Mouse (Mus musculus) v-Abl transformed pro-B cells (cell line): Measurements from ENCODE around the gene Atg5.

Experiments
- in situ Hi-C, 2 experiments: fragments of 400-800 bp; cut with MboI; formaldehyde crosslinking; loops; one replicate each; pipeline ENCODE4 v1.15.1; 2025; ENCODE audit not compliant: unreplicated experiment in 2 of 2

Gene Atg5

DNA sequence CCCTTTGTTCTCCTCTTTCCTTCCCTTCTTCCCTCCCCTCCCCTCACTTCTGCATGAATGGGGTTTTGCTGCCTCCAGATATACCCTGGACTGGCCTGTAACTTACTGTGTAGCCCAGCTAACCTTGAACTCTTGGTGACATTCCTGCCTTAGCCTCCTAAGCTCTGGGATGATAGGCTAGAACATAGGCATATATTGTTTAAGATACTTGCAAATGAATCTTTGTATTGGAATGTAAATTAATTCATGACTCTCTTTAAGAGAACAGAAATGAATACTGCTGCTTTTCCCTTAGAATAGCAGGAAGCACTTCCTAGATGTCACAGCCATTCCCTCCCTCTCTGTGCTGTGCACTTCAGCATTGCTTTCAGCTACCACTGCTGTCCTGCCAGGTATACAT is 40.1 kb downstream of the Atg5 start:
- in situ Hi-C loops, result no loop called here

DNA sequence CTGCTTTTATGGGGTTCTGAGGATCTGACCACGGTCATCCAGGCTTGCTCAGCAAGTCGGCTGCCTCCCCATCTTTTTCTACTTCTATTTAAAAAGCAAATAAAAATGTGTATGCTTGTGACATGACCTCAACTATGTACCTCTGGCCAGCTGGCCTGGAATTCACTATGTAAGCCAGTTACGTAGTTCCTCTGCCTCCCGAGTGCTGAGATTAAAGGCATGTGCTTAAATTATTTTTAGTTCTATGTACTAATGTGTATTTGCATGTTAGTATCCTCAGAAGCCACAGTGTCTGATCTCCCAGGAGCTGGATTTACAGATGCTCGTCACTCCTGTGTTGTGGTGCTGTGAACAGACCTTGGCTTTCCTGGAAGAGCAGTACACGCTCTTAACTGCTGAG is 41.1 kb downstream of the Atg5 start:
- in situ Hi-C loops, result no loop called here

DNA sequence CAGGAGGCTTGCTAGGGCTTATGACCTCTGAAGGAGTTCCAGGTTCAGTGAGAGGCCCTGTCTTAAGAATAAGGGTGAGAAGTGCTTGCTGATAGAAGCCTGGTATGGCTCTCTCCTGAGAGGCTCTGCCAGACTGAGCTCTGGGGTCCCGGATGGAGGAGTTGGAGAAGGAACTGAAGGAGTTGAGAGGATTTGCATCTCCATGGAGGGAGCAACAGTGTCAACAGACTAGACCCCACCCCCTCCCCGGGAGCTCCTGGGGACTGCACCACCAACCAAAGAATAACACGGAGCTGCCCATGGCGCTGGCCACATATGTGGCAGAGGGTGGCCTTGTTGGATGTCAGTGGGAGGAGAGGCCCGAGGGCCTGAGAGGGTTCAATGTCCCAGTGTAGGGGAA is 47.1 kb downstream of the Atg5 start:
- in situ Hi-C loops, result no loop called here

DNA sequence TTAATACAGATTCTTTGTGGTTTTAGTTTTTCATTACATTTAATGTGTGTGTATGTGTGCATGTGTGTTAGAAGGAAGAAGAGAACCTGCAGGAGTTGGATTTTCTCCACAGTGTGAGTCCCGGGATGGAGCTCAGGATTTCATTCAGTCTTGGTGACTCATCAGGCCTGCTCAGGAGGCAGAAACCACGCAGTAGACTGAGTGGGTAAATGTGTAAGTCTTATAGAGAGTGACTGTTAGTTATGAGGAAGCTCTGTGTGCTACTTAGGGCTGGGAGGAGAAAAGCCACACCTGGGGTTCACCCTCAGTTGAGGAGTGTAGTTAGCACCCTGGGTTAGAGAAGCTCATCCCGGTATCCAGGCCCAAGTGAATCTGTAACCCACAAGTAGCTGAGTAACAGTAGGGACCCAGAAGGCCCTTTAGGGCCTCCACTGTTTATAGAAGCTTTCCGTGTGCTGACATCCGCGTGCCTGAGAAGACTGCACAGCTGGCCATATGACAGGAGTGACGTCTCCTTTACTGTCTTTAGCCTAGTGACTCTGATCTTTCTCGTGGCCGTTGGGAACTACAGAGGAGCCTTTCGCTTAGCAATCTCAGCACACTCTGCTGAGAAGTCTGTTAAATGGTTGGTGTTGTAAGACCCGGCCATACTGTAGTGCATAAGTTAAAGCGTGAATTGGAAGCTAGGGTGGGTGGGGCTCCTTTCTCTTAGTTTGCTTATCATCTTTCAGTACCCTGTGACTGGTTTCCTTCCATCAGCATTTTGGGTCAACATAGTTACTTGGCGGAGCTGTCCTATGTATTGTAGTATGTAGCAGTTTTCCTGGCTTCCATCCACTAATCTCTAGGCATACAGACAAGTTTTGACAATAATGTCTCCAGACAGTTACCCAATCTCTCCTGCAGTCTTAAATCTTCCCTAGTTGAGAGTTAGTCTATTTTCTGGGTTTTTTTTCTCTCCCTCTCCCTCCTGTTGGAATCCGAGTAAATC is 48.4 kb downstream of the Atg5 start:
- in situ Hi-C loops, result no loop called here

DNA sequence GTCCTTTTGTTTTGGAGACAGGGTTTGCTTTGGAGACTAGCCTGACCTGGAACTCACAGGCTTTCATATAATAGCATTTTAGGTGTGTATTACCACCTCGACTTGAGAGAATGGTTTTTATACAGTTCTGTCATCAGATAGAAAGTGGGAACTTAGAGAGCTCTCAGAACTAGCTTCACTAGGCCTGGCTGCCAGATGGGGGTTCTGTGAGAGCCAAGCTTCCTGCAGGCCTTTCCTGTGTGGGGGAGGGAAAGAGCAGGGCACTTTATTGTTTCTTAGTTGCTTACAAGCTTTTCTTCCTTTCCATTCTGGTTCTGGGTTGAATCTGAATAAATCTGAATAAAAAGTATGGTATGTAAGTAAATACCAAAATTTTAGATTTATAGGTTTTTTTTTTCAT is 54.0 kb downstream of the Atg5 start:
- in situ Hi-C loops, result no loop called here

DNA sequence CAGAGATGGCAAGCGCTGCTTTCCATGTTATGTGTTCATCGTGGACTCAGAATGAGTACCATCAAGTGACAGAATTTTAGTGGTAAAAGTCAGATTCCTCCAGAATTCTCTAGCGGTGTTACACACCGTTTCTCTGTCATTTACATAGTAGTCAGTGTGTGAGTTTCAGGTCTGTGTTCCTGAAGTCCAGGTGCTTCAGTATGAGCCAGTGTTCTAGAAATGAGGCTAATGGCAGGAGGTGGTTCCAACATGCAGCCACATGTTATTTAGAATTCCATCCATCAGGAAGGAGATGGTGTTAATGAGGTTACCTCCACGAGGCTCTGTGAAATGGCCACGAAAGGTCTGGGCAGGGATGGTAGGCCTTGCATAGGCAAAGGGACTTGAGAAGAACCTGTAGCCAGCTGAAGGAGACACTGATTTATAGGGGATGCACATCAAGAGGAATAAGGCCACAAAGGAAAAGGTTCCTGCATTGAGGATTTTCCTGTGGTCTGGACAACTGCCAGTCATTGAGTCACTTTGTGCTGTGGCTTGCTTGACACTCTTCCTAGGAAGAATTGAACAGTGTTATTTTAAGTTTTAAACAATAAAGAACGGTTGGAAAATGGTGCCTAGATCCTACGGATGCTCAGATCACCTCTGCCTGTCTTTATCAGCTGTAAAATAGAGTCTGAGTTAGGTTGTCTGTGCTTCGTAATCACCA is 55.1 kb downstream of the Atg5 start:
- in situ Hi-C loops, result no loop called here

DNA sequence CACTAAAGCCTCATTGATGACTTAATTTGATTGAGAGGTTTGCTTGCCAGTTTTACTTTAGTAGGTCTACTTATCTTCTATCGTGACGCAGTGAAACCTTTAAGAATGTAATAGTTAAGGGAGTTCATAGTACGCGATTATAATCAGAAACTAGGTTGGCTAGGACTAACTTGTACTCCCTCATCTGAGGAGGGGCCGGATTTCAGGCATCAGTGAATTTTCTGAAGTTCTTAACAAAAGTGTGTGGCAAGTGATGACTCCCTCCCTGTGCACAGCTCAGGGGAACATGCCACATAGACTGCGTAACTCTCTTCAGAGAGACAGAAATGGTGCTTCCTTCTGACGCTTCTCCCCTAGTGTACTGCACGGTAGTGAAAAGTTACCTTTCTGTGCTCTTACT is 55.7 kb downstream of the Atg5 start:
- in situ Hi-C loops, result no loop called here

GRCm38 (mm10) chr10:44325551-44326500 is 57.7 kb downstream of the Atg5 start:
- in situ Hi-C loops, result loop anchor here (5.0 to 25.0 kb wide), 4 partner anchors 131 to 721 kb away; no protein-coding TSS in a partner anchor

- in situ Hi-C loops, result loop anchor here (5.0 to 25.0 kb wide), 4 partner anchors 130 to 720 kb away; no protein-coding TSS in a partner anchor
These were observed 58.9 kb downstream of the Atg5 start for GRCm38 (mm10) chr10:44327057-44327456.

DNA sequence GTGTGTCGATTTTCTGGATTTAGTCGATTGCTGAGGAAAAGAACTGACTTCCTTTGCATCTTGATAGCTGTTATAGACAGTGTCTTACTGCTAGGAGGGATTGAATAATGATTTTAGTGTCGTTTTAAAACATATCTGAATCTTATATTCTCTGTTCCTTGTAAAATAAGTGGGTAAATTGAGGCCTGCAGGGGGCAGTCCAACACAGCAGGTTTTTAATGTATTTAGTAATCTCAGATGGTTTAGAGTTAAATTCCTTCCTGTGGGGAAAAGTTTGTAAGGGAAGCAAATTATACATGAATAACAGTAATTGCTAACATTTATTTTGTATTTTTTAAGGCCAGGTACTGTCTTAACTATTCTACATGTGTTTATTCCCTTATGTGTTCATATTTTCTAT is 60.2 kb downstream of the Atg5 start:
- in situ Hi-C loops, result loop anchor here (5.0 to 25.0 kb wide), 4 partner anchors 129 to 719 kb away; no protein-coding TSS in a partner anchor

DNA sequence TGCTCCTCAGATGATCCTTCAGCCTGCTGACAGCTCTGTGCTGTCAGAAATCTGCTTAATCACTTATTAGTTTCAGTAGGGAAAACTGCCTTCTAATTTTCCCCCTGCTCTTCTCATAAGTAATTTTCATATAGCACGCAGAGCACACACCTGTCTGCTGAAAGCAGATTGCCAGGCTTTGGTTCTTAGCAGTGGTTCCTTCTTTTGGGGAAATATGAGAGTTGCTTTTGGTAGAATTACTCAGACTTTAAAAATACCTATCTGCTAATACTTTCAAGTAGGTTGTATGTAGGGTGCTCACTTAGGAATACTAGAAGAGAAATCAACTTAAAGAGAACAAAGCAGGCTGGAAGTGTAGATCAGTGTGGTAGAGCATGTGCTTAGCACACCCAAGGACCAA is 62.6 kb downstream of the Atg5 start:
- in situ Hi-C loops, result loop anchor here (10.0 to 25.0 kb wide), 3 partner anchors 424 to 674 kb away; no protein-coding TSS in a partner anchor

DNA sequence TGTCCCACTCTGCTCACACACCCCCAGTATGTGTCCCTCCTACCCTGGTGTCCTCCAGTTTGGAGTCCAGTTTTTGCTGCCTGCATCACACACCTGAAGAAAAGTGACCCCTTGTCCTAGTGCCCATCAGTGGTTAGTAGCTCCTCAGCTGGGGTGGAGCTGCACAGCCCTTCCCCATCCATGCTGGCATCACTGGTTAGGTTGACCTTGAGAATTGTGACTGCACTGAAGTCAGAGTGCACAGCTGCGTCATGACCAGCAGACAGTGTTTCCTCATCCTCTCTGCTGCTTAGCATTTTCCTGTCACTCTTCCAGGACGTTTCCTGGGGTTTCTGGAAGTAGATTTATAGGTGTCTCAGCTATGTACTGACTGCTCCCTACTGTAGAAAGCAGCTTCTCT is 63.3 kb downstream of the Atg5 start:
- in situ Hi-C loops, result loop anchor here (10.0 to 25.0 kb wide), 3 partner anchors 423 to 673 kb away; no protein-coding TSS in a partner anchor

DNA sequence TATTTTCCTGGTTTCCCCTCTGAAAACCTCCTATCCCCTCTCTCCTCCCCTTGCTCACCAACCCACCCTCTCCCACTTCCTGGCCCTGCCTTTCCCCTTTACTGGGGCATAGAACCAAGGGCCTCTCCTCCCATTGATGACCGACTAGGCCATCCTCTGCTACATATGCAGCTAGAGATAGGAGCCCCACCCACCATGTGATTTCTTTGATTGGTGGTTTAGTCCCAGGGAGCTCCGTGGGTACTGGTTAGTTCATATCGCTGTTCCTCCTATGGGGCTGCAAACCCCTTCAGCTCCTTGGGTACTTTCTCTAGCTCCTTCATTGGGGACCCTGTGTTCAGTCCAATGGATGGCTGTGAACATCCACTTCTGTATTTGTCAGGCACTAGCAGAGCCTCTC is 64.5 kb downstream of the Atg5 start:
- in situ Hi-C loops, result loop anchor here (10.0 to 25.0 kb wide), 3 partner anchors 422 to 672 kb away; no protein-coding TSS in a partner anchor

DNA sequence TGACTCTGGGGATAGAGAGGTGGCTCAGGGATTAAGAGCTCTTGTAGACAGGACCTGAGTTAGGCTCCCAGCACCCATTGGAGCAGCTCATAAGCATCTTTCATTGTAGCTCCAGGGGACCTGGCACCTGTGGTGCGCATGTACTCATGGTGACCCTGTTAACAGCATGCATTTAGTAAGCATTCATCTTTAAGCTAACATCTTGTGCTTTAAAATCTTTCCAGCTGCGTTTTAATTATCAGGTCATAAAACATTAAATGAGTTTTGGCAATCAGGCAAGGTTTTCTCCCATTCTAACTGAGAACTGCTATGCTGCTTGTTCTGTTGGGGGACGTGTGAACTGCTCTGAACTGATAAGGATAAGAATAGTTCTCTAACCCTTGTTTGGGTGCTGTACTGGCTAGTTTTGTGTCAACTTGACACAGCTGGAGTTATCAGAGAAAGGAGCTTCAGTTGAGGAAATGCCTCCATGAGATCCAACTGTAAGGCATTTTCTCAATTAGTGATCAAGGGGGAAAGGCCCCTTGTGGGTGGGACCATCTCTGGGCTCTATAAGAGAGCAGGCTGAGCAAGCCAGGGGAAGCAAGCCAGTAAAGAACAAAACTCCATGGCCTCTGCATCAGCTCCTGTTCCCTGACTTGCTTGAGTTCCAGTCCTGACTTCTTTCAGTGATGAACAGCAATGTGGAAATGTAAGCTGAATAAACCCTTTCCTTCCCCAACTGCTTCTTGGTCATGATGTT is 68.7 kb downstream of the Atg5 start:
- in situ Hi-C loops, result loop anchor here (10.0 to 25.0 kb wide), 3 partner anchors 418 to 668 kb away; no protein-coding TSS in a partner anchor

DNA sequence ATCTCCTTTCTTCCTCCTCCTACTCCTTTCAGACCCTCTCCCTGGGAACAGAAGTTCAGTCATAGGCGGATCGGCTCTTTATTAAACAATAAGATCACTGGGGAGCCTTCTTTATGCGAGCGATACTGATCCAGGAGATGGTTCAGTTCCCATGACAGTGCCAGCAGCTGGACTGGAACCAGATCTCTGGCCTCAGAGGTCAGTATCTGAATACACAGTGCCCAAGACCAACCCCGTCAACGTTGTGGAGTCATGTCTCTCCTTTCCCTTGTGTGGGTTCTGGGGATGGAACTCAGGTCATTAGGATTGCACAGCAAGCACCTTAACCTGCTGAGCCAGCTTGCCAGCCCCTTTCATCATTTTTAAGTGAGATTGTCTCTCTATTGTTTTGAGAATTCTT is 70.4 kb downstream of the Atg5 start:
- in situ Hi-C loops, result loop anchor here (10.0 to 25.0 kb wide), 3 partner anchors 416 to 666 kb away; no protein-coding TSS in a partner anchor

GRCm38 (mm10) chr10:44339326-44339725 is 71.2 kb downstream of the Atg5 start:
- in situ Hi-C loops, result loop anchor here (10.0 to 25.0 kb wide), 3 partner anchors 415 to 665 kb away; no protein-coding TSS in a partner anchor

- in situ Hi-C loops, result loop anchor here in 1 of 2 experiments (25.0 kb wide), 1 partner anchor 421 kb away; no protein-coding TSS in a partner anchor
These were observed 72.8 kb downstream of the Atg5 start for GRCm38 (mm10) chr10:44340928-44341327.

GRCm38 (mm10) chr10:44341826-44342521 is 73.8 kb downstream of the Atg5 start:
- in situ Hi-C loops, result loop anchor here in 1 of 2 experiments (25.0 kb wide), 1 partner anchor 420 kb away; no protein-coding TSS in a partner anchor
